Mouse (Mus musculus): ENCODE data around the gene Smarcd1.

DNA sequence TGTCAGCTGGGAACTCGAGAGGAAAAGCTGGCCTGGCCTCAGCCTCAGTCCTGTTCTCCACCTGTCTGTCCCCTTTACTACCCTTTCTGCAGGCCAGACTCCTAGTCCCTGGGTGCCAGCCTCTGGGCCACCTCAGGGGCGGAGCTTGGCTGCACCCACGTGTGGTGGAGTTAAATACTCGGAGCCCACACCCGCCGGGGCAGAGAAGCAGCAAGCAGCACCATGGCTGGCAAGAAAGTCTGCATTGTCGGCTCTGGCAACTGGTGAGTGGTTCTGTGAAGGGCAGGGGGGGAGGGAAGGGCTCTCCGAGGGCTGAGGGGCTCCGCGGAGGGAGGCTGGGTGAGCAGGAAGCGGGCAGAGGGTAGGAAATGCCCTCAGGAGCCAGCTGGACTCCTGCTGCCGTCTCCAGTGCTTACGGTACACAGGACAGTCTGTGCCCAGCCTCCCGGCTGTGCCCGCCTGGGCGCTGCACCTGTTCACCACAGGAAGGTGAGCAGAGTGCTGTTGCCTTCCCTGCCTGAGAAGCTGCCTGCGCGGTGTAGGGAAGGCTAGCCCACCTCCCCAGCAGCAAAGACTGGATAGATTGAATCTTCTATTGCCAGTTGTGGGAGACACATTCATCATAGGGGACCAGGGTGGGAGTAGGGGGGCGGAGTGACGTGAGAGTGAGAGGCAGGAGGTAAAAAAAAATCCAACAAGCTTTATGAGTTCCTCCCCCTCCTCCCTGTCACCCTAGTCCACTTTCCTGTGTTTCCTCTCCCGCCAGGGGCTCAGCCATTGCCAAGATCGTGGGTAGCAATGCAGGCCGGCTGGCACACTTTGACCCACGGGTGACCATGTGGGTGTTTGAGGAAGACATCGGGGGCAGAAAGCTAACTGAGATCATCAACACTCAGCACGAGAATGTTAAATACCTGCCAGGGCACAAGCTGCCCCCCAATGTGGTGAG lies 15.7 kb downstream of the Smarcd1 start, which contains the start of gene Gpd1:
- TF ChIP-seq POLR2A (IDR thresholded peaks at IDR 0.05; ENCODE audit: borderline replicate concordance, extremely low read depth, insufficient read depth, insufficient read length, poor library complexity, severe bottlenecking) (no peak), CTCF (IDR thresholded peaks at IDR 0.05; ENCODE audit: borderline replicate concordance, extremely low read depth, insufficient read depth, insufficient read length) (no peak)
